Mouse (Mus musculus) frontal cortex, postnatal 10 days (tissue): ENCODE measurements around the gene Gm13102.
"Not testable (repeated sequence)": the region's sequence is repeated elsewhere in the genome, so short reads cannot be mapped to it uniquely, and the experiment has no call there.

Source experiments
- DNase-seq, 2 experiments: peaks; one replicate each; pipeline ENCODE4 v3.0.0; 2022; ENCODE audit warnings: low spot score in 2 of 2, mixed read lengths in 1 of 2

The Gm13102 gene

GRCm38 (mm10) chr4:144106174-144106573 lies at the start of gene Gm13102:
TSS of gene Gm13102 (plus strand) at chr4:144106474.
- not testable (repeated sequence) for DNase-seq

- DNase-seq: not testable (repeated sequence)
These were observed 47.4 kb upstream of the Gm13102 start, which contains the start of gene Pramel4 for GRCm38 (mm10) chr4:144058826-144059225. TSS of gene Pramel4 (plus strand) at chr4:144059126.
